Mouse (Mus musculus) neural tube, postnatal 0 days (tissue): ENCODE data around the gene Gm21996. TPM values are rescaled to one million over a fixed set of nuclear protein-coding genes. Genes with fewer than 3 reads are reported as not detected.

Experiments used
- polyA plus RNA-seq: library from polyadenylated mRNA; unstranded; fragments of >200 nt; fragmentation: Nextera tagmentation; extraction: Ambion mirVana; gene quantifications from 2 replicates; pipeline ENCODE4 v1.2.1, GENCODE M21; 2015

Gm21996 gene
- not detected in 2 replicates for polyA plus RNA-seq

GRCm38 (mm10) chrY:89745432-89745831 is at the start of gene Gm21996:
TSS of gene Gm21996 (minus strand) at chrY:89745532.

